Mouse (Mus musculus) embryonic facial prominence, embryonic 13.5 days (tissue): ENCODE measurements around the gene Olfr1504. TPM values are rescaled to one million over a fixed set of nuclear protein-coding genes. Genes with fewer than 3 reads are reported as not detected.
"Not testable (repeated sequence)": the region's sequence is repeated elsewhere in the genome, so short reads cannot be mapped to it uniquely, and the experiment has no call there.

ENCODE experiments used
- ATAC-seq: fragments of 200-750 bp; cut with Nextera tagmentation; 2 replicates; pipeline ENCODE4 v1.8.0; 2017; ENCODE audit warnings: low read depth; ENCODE audit not compliant: insufficient number of reproducible peaks, insufficient read depth, low FRiP score, low TSS enrichment
- H3K27ac ChIP-seq: fragments of 300-500 bp; sonication (generic); 2 replicates; pipeline ENCODE4 v1.5.1; 2015; ENCODE audit warnings: moderate library complexity, mild to moderate bottlenecking, inconsistent platforms
- H3K27me3 ChIP-seq: fragments of 300-500 bp; sonication (generic); 2 replicates; pipeline ENCODE4 v1.6.1; 2015; ENCODE audit warnings: mild to moderate bottlenecking, inconsistent platforms
- H3K36me3 ChIP-seq: fragments of 300-500 bp; sonication (generic); 2 replicates; pipeline ENCODE4 v1.6.1; 2015; ENCODE audit warnings: mild to moderate bottlenecking, inconsistent platforms
- H3K4me1 ChIP-seq: fragments of 300-500 bp; sonication (generic); 2 replicates; pipeline ENCODE4 v1.6.1; 2015; ENCODE audit warnings: inconsistent platforms
- H3K4me2 ChIP-seq: fragments of 300-500 bp; sonication (generic); 2 replicates; pipeline ENCODE4 v1.6.1; 2015; ENCODE audit warnings: moderate library complexity, mild to moderate bottlenecking, inconsistent platforms
- H3K4me3 ChIP-seq: fragments of 300-500 bp; sonication (generic); 2 replicates; pipeline ENCODE4 v1.5.1; 2015; ENCODE audit warnings: mild to moderate bottlenecking, inconsistent platforms
- H3K9ac ChIP-seq: fragments of 300-500 bp; sonication (generic); 2 replicates; pipeline ENCODE4 v1.6.1; 2015; ENCODE audit warnings: mild to moderate bottlenecking, inconsistent platforms
- H3K9me3 ChIP-seq: fragments of 300-500 bp; sonication (generic); 2 replicates; pipeline ENCODE4 v1.6.1; 2016; ENCODE audit warnings: inconsistent platforms
- WGBS: fragments of 180-500 bp; shearing (Covaris S2); methylation state at CpG from one replicate; pipeline ENCODE4 v1.1.7; 2015; ENCODE audit warnings: mixed read lengths; 5-methylcytosine and 5-hydroxymethylcytosine counted together
- polyA plus RNA-seq: library from polyadenylated mRNA; unstranded; fragments of >200 nt; fragmentation: Nextera tagmentation; extraction: Ambion mirVana; gene quantifications from 2 replicates; pipeline ENCODE4 v1.2.1, GENCODE M21; 2015

The Olfr1504 gene
- not detected in 2 replicates for polyA plus RNA-seq

DNA sequence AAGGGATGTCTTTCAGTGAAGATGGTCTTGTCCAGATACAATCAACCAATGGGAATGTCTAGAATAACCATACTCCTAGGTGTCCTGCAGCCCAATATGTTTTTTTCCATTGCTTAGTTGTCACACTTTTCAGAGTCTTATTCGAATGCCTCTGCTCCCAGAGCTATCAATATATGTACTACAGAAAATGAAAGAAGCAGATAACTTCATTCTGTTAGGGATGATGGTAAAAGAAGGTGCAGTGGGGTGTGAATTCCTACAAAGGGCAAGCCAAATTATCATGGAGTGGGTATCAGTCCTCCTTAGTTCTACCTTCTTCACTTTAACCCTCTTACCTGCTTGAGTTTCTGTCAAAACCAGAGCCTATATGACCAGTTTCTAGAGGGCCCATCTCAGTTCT lies at the start of gene Olfr1504:
TSS of gene Olfr1504 (minus strand) at position 101 of the 400 bp plus-strand sequence.
- Histone ChIP-seq H3K4me1 (no peaks in the 10 kb centered on the region), H3K4me3 (no peak within 1 kb of the TSS), H3K36me3 (no peaks in the 10 kb centered on the region), H3K27ac (no peak within 1 kb of the TSS), H3K9me3 (no peaks in the 10 kb centered on the region), H3K9ac (no peak within 1 kb of the TSS), H3K4me2 (no peak within 1 kb of the TSS), H3K27me3 (no peaks in the 10 kb centered on the region)
- ATAC-seq, result no peak
- WGBS, result 56% methylated on average over 1 of the region's 1 CpGs

DNA sequence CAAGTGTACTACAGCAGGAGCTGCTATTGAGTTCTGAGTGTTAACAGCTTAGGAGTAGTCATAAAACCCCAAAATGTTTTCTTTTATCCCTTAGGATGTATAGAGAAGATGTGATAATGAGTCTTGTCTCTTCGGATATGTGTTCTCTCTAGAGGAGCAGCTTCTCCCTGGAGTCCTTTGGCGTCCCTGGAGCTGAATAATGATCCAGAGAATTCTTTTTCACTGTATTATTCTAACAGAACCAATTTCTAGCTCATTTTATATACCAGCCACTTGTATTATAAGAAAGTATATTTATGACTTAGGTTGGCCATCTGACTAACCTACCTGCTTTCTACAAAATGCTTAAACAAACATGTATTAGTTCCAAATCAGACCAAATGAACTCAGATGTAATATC lies 15.5 kb upstream of the Olfr1504 start, which contains the start of gene Olfr1505:
TSS of gene Olfr1505 (plus strand) at position 301 of the 400 bp plus-strand sequence.
- no peak within 1 kb of the TSS for H3K27ac ChIP-seq
- no peaks in the 10 kb centered on the region for H3K27me3 ChIP-seq
- no peak within 1 kb of the TSS for H3K4me3 ChIP-seq
- no peaks in the 10 kb centered on the region for H3K4me1 ChIP-seq
- H3K36me3 ChIP-seq, result no peaks in the 10 kb centered on the region
- 82% methylated on average over 2 of the region's 2 CpGs for WGBS
- no peak within 1 kb of the TSS for H3K9ac ChIP-seq
- ATAC-seq, result no peak
- H3K9me3 ChIP-seq, result no peaks in the 10 kb centered on the region
- no peak within 1 kb of the TSS for H3K4me2 ChIP-seq

DNA sequence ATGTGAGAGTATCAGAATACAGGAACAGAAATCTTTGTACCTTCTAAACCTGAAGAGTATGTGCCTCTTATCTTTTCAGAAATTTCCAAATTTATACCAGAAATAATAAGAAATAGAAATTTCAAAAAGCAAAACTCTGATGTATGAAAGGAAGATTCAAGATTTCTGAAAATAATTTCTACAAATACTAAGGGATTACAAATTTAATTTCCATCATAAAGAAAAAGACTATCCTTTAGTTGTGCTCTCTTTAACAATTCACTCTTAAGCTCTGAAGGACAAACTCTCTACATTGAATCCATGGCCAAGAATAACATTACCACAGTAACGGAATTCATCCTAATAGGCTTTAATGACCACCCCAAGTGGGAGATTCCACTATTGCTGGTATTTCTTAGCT lies 36.2 kb downstream of the Olfr1504 start, which contains the start of gene Olfr1502:
TSS of gene Olfr1502 (plus strand) at position 301 of the 400 bp plus-strand sequence.
- Histone ChIP-seq H3K36me3 (no peaks in the 10 kb centered on the region), H3K4me3 (no peak within 1 kb of the TSS), H3K4me2 (no peak within 1 kb of the TSS), H3K27ac (no peak within 1 kb of the TSS), H3K9me3 (no peaks in the 10 kb centered on the region), H3K9ac (no peak within 1 kb of the TSS), H3K4me1 (no peaks in the 10 kb centered on the region), H3K27me3 (no peaks in the 10 kb centered on the region)
- WGBS, result 91% methylated on average over 1 of the region's 1 CpGs
- no peak for ATAC-seq

DNA sequence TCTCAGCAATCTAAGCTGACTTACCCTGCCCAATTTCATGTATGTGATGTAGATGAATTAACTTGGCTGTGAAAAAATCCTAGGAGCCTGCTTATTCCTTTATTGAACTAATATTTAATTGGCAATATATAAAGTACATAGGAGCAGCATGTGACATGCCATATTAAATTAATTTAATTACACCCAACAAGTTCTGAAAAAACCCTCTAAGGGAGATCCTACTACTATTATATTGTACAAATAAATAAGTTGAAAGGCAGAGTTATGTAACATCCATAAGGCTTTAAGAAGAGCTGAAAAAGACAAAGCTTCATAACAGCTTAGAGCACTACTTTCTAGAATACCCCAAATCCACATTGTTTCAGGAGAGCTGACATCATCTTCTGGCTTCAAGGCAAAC lies 47.1 kb downstream of the Olfr1504 start, which contains the start of gene Olfr1501:
TSS of gene Olfr1501 (minus strand) at position 101 of the 400 bp plus-strand sequence.
- H3K9ac ChIP-seq, H3K27ac ChIP-seq, H3K4me2 ChIP-seq, H3K4me1 ChIP-seq, ATAC-seq, H3K27me3 ChIP-seq, H3K36me3 ChIP-seq, H3K9me3 ChIP-seq, H3K4me3 ChIP-seq: not testable (repeated sequence)

Other genes with a start within 250 kb of the Olfr1504 start
- gene Olfr1490, start 246.8 kb downstream of the Olfr1504 start, polyA plus RNA-seq, result not detected in 2 replicates
- gene Olfr1491, start 200.7 kb downstream of the Olfr1504 start, polyA plus RNA-seq, result not detected in 2 replicates
- not detected in 2 replicates for gene Olfr1493-ps1, start 174.7 kb downstream of the Olfr1504 start, polyA plus RNA-seq
- not detected in 2 replicates for gene Olfr1494, start 158.2 kb downstream of the Olfr1504 start, polyA plus RNA-seq
- not detected in 2 replicates for gene Olfr1495, start 133.3 kb downstream of the Olfr1504 start, polyA plus RNA-seq
- not detected in 2 replicates for gene Olfr1496, start 120.0 kb downstream of the Olfr1504 start, polyA plus RNA-seq
- not detected in 2 replicates for gene Olfr1497, start 99.7 kb downstream of the Olfr1504 start, polyA plus RNA-seq
- gene Olfr1499, start 78.5 kb downstream of the Olfr1504 start, polyA plus RNA-seq, result not detected in 2 replicates
- not detected in 2 replicates for gene Olfr1500, start 67.4 kb downstream of the Olfr1504 start, polyA plus RNA-seq
- not detected in 2 replicates for gene Olfr1501, start 47.2 kb downstream of the Olfr1504 start, polyA plus RNA-seq
- not detected in 2 replicates for gene Olfr1502, start 36.1 kb downstream of the Olfr1504 start, polyA plus RNA-seq
- gene Olfr1505, start 15.6 kb upstream of the Olfr1504 start, polyA plus RNA-seq, result not detected in 2 replicates